Mouse (Mus musculus): Measurements from ENCODE around the gene Camta1.

Gene Camta1

DNA sequence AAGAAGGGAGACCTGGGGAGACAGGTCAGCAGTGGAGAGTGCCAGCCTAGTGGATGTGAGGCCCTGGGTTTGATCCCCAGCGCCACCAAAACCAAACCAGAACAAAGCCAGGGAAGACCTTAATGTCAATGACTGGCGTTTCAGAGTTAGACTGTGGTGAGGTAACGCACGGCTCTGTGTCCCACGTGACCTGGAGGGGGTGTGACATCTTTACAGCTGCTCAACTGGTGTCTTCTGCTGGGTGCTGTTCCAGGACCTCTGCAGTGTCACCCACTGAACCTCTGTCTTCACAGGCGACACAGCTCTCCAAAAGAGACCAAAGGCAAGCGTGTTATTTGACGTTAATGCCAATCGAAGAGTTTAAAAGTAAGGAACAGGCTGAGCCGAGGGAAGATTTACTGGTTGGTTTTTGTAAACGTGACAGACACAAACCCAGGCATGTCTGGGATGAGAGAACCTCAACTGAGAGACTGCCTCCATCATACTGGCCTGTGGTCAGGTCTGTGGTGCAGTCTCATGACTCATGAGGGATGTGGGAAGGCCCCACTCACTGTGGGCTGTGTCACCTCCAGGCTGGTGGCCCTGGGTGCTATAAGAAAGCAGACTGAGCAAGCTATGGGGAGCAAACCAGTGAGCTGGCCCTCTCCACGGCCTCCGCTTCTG is 855.9 kb downstream of the Camta1 start:
- DNase-seq (ENCODE audit: low spot score in 2 of 2) = no peak

DNA sequence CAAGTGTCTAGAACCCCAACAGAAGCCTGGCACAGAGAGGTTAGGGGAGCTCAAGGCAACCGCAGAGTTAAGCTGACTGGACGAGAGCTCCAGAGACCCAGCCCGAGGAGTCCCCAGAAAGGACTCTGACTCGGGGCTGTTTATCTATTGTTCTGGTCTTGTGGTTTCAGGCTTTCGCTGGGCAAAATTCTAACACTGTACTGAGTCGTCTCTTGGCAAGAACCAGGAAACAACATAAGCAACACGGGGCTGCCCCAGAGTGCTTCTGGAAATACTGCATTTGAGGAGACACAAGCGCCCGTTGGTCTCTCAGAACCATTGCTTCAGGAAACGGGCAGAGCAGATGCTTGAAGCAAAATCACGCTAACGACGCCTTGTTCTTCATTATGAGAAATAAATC is 860.3 kb downstream of the Camta1 start:
- DNase-seq (ENCODE audit: low spot score in 2 of 2) = no peak

DNA sequence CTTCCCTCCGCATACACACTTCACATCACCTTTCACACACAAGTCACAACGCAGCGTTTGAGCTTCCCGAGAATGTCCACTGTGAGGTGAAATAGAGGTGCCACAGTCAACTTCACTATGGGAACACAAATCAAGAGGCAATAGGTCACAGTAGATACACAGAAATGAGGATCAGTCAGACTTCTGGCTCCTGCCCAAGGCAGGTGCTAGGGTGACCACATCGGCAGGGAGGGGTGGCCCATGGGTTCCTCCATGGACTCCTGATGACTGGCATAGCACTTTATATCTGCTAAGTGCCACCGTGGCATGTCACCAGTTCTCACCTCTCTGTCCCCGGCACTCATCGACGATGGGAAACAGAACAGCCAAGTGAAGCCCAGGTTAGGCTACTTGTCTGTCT is 863.0 kb downstream of the Camta1 start:
- DNase-seq (ENCODE audit: low spot score in 2 of 2) = no peak

DNA sequence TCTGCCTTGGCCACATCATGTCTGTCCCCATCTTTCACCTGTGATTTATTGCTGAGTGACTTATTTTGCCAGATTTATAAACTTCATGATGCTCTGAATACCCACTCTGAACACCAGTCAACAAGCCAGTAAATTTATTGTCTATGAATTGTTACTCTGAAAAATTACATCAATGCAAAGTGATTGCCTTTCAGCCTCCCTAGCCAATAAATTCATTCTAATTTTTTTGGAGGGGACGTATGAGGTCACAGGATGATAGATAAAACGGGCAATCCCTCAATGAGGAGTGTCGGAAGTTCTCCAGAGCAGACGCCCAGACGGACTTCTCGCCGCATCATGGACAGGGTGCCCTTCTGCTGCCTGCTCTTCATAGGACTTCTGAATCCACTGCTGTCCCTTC is 864.9 kb downstream of the Camta1 start, which contains the start of gene Uts2:
Uts2 (plus strand) TSS at position 301 of the 400 bp plus-strand sequence.
- DNase-seq (ENCODE audit: low spot score in 2 of 2) = no peak

DNA sequence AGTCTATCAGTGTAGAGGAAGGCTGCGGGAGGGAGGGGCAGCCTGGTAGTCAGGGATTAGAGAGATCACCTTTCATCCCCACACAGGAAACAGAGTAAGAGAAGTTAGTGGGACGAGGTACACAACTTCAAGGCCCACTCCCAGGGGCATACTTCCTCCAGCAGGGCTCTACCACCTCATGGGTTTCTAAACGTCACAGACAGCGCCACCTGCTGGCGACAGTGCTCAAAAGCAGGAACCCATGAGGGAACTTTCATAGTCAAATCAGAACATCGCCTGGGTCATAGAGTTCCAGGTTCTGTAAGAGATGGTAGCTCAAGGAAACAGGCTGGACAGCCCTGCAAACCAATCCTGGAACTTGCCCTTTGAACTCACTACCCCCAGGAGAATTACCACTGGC is 871.5 kb downstream of the Camta1 start:
- DNase-seq (ENCODE audit: low spot score in 2 of 2) = no peak

DNA sequence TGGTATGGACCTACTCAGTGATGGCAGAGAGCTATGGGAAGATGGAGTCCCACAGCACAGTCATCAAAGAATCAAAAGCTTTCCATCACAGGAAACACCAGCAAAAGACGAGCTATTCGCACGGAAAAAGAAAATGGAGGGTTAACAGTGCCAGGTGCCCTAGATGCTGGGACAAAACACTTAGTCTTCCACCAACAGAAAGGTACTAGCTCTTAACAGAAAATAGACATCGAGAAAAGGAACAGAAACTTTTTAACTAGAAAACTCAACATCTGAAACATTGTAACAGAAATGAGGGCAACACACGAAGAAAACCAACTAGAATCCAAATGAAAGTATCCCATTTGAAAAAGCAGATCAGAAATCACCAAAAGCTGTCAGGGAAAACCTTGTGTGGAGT is 881.5 kb downstream of the Camta1 start:
- no peak for DNase-seq (ENCODE audit: low spot score in 2 of 2)

DNA sequence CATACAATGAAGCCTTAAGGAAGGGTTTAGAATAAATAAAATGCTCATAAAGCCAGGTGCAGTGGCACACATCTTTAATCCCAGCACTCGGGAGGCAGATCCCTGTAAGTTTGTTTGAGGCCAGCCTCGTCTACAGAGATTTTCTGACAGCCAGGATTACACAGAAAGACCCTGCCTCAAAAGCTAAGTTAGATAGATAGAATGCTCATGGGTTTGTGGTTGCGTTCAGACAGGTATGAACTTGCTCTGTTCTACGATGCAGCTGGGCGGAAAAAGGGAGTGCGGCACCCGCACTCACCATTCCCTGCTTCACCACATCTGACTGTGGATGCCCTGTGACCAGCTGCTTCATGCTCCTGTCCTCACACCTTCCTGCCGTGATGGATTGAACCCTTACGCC is 882.2 kb downstream of the Camta1 start:
- DNase-seq (ENCODE audit: low spot score in 2 of 2) = no peak

DNA sequence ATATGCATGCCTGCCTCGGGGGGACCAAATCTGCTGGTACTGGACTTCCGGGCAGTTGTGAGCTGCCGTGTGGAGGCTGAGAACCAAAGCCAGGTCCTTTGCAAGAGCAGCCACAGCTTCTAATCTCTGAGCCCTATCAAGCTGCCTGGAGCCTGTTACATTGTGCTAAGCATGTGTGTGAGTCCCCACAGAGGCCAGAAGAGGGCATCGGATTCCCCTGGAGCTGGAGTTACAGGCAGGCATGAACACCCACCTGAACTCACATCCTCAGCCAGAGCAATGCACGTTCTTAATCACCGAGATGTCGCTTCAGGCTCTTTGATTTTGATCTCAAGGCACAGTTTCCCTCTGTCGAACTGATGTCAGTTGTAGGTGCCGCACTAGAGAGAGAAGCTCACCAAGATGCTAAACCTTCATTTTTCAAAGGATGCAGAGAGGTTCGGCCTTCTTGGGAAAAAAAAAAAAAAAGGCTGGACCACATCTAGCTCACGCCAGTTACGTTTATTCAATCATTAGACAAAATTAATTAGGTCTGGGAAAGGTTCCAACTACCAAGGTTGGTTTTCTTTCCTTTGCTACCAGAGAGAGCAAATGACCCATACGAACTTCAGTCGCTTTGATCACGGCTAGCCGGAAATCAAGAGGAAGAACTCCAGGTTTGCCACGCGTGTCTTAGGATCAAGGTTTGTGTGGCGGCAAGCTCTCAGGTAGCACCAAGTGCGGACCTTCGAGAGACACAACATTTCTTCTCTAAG is 883.3 kb downstream of the Camta1 start:
- no peak for DNase-seq (ENCODE audit: low spot score in 2 of 2)

DNA sequence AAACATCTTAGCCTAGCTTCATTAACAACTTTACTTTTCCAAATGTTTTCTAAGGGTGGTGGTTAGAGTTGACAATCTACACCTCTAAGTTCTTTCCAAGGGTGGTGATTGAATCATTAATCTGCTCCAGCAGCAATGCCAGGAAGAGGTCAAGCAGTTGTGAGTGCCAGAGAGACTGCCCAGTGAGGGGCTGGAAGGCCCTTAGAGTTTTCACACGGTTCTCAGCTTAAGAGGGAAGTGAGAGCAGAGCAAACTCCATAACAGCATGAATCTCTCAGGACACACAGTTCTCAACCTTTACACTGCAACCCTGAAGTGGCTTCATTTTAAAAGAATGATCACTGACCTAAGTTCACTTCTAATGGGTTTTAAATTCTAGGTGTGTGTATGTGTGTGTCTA is 886.5 kb downstream of the Camta1 start:
- no peak for DNase-seq (ENCODE audit: low spot score in 2 of 2)

DNA sequence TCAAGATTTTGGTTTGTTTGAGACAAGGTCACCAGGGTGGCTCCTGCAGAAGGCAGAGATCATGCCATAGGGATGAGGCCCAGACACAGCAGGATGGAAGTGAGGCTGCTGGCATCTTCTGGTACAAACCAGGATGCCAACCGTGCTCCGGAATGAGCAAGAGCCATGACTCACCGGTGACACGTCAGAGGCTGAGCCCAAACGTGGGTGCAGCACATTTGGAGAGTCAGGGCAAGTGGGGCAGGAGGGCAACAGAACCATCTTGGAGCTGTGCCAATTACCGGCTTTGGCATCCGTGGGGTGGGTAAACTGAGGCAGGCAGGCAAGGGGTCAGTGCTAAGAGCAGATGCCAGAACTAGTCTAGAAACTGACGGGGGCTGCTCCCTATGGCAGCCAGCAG is 888.4 kb downstream of the Camta1 start:
- DNase-seq (ENCODE audit: low spot score in 2 of 2) = no peak

DNA sequence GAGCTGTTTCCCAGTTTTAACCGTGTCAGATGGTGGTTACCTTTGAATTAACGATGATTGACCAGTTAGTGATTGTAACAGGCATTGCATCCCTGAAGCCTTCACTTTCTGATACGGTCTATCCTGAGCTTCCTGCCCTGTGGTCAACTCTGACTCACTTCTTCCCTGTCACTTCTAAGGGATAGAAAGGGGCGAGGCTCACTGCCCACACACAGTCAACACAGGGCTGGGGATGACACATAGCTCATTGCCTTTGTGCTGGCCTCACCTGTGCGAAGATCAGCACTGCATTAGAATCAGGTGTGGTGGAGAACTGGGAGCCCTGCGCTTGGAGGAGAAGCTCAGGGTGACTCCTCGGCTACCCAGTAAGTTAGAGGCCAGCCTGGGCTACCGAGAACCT is 892.7 kb downstream of the Camta1 start:
- DNase-seq (ENCODE audit: low spot score in 2 of 2) = no peak

DNA sequence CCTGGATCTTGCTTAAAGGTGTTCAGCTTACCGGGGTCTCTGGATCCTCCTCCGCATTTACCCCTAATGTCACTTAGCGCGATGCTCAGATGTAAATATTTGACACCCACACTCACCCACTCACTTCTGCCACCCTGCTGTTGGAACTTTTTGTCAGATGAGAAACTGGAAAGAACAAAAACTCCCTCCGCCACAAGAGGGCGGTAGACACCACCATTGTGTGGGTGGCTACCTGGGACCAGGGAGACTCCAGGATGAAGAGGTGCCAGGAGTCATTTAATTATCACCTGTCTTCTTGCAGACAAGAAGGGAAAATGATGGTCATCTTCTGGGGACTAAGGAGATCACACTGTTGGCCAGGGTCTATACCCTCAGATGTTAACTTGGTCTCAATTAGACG is 895.1 kb downstream of the Camta1 start:
- peak in 1 of 2 experiments; percentile 58 for DNase-seq (ENCODE audit: low spot score in 2 of 2)

DNA sequence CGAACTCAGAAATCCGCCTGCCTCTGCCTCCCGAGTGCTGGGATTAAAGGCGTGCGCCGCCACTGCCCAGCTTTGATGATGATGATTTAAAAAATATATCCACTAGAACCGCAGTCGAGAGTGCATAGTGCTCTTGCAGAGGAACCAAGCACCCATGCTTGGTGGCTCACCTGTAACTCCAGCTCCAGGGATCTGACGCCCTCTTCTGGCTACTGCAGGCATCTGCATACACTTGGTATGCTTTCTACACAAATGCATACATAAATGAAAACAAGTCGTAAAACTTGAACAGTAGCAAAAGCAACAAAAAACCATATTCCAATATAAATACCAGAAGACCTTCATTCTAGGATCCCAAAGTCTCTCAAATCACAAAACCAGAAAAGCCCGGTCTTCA is 896.1 kb downstream of the Camta1 start:
- no peak for DNase-seq (ENCODE audit: low spot score in 2 of 2)

DNA sequence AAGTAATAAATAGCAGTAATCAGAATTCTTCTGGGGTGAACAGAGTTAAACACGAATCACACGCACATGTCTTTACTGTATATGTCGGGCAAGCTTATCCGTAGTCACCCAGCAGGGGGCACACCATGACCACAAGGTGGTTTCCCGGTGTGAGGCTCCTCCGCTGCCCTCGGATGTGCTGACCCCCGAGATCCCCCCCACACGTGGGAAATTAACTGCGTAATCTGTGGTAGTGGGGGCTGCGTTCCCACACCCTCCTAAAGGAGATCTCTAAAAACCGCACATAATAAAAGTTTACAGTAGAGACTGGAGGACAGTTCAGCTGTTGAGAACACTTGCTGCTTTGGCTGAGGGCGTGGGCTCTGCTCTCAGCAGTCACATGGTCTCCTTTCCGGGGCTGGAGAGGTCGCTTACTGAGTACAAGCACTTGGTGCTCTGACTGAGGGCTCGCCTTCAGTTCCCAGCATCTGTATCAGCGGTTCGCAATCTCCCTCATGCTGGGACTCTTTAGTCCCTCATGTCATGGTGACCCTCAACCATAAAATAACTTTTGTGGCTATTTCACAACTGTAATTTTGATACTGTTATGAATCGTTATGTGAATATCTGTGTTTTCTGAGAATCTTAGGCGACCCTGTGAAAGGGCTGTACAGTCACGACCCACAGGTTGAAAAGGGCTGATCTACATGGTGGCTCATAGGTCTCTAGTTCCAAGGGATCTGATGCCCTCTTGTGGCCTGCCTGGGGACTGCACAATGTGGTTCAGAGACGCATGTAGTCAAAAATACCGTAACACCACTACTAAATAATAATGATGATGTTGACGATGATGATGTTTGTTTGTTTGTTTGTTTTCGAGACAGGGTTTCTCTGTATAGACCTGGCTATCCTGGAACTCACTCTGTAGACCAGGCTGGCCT is 896.8 kb downstream of the Camta1 start:
- DNase-seq (ENCODE audit: low spot score in 2 of 2) = peak in 1 of 2 experiments; percentile 88

DNA sequence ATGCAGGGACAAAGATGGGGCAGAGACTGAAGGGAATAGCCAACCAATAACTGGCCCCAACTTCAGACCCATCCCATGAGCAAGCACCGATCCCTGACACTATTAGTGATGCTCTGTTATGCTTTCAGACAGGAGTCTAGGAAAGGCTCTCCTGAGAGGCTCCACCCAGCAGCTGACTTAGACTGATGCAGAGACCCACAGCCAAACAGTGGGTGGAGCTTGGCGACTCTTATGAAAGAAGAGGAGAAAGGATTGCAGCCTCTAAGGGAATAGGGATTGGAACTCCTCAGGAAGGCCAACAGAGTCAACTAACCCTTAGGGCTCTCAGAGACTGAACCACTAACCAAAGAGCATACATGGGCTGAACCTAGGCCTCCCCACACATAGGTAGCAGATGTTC is 898.0 kb downstream of the Camta1 start:
- DNase-seq (ENCODE audit: low spot score in 2 of 2) = no peak

DNA sequence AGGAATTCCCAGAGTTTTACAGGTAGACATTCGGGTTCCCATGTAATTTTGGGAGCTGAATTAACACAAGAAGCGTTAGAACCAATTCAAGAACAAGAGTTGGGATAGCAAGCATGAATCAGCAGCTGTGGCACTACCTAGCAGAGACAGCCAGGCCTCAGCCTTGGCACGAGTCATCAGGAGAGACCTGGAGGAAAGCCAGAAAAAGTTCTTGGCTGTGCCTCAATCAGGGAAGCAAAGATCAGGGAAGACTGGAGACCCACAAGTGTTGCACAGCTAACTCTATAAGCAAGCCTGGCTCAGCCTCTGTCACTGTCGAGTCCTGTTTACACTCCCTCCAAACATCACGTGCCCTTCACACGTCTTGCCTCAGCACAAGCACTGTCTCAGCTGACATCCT is 899.4 kb downstream of the Camta1 start:
- no peak for DNase-seq (ENCODE audit: low spot score in 2 of 2)

DNA sequence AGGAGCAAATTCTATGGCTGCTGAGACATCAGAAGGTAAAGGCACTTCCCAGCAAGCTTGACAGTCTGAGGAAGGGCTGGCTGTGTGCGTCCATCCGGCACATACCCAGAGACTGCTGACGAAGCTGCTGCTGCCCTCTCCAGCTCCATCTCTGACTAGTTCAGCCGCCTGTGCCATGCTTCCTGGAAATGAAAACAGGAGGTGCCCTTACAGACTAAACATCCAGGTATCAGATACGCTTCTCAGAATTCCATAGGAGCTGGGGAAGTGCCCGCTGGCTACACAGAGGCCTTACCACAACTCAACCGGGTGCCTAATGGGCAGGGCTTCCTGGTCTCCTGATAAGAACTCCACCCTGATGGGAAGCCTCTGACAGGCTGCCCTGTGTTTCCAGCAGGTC is 903.1 kb downstream of the Camta1 start:
- DNase-seq (ENCODE audit: low spot score in 2 of 2) = no peak

DNA sequence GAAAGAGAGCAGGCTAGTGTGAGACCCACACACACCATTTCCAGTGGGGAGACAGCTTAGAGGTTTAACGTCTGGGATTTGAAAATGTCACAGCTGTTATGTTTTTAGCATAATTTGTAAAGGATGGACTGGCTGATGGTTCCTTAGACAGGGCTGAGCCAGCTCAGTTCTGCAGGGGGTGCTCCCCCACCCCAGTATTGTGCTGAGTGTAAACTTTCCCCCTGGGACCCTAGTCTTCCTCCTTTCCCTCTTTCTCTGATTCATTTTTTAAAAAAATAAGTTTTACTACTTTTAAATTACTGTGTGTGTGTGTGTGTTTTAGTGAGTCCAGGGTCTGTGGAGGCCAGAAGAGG is 904.6 kb downstream of the Camta1 start:
- DNase-seq (ENCODE audit: low spot score in 2 of 2) = no peak

DNA sequence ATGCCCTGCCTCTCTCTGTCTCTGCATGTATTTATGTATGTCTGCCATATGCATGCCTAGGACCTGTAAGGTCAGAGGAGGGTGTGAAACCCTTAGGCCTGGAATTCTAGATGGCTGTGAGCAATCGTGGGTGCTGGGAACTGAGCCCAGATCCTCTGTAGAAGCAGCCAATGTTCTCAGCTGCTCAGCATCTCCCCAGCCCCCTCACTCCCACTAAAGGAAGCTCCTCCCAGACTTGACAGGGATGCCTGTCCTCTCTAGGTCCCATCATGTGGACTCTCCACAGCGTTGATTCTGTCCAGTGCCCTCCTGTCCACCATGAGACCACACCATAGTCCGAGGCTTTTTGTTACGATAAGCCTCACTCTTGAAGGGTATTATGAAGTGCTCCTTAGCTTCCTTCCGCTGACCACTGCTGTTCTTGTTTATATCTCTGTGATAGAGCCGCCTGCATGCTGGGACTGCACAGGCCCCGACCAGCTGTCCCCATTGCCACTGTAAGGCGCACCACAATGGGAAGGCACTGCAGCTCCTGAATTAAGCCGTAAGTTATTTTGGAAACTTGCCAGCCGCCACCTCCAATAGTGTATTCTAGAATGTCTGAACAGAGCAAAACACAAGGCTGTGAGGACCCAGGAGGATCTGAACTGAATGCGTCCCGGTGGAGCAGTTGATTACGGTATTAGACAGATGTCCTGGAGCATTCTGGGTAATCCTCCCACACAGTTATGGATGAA is 905.1 kb downstream of the Camta1 start:
- DNase-seq (ENCODE audit: low spot score in 2 of 2) = peak in 1 of 2 experiments; percentile 17

DNA sequence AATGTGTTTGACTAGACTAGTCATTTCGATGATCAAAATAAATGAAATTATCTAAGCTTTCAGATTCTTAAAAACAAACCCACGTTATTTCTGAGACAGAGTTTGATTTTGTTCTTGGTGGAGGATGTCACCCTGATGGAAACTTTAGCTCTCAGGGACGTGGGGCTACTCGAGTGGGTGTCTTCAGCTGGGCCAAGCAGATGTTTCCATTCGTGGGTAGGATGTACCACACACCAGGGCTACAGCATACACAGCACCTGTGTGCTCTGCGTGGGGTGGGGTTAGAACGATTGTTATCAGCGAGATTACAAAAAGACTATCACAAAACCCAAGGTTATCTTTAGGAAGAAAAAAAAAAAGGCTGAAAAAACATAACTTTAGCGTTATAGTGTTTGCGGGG is 910.7 kb downstream of the Camta1 start:
- no peak for DNase-seq (ENCODE audit: low spot score in 2 of 2)

DNA sequence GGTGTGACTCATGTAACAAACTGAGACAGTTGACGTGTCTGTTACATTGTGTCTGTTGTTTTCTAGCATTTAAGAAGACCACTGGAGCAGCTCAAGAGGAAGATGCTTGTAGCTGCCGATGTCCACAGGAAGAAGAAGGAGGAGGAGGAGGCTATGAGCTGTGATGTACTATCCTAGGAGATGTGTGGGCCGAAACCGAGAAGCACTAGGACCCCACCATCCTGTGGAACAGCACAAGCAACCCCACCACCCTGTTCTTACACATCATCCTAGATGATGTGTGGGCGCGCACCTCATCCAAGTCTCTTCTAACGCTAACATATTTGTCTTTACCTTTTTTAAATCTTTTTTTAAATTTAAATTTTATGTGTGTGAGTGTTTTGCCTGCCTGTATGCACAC is 917.0 kb downstream of the Camta1 start:
- no peak for DNase-seq (ENCODE audit: low spot score in 2 of 2)

All from left cerebral cortex, adult 9 months (tissue).